Mouse (Mus musculus) embryonic fibroblast, embryonic 13.5 days (primary cell): Measurements from ENCODE around the gene Ndufs3.

ENCODE experiments used
- CTCF ChIP-seq: IDR thresholded peaks from 2 replicates; pipeline ENCODE4 v1.5.1; 2011; ENCODE audit warnings: mild to moderate bottlenecking, control low read depth, low read length, moderate library complexity, borderline replicate concordance; ENCODE audit not compliant: insufficient read depth
- POLR2A ChIP-seq: IDR thresholded peaks from 2 replicates; pipeline ENCODE4 v1.6.1; 2011; ENCODE audit warnings: low read depth, mild to moderate bottlenecking, control low read depth, low read length, moderate library complexity

GRCm38 (mm10) chr2:90953461-90953860, 48.8 kb upstream of the Ndufs3 start:
- TF ChIP-seq CTCF (no peak), POLR2A (no peak)
